Mouse (Mus musculus) c-Kit-positive CD71-positive TER-119-negative erythroid progenitor cells, embryonic 14.5 days (primary cell): ENCODE results near the gene Fam234b.

Experiments
- DNase-seq: peaks from one replicate; pipeline ENCODE4 v3.0.0-alpha.2; 2013; ENCODE audit warnings: low read depth

Fam234b gene

GRCm38 (mm10) chr6:135182925-135183324 is 14.9 kb upstream of the Fam234b start:
- no peak for DNase-seq

- no peak for DNase-seq
Observed at GRCm38 (mm10) chr6:135183961-135184360, 13.8 kb upstream of the Fam234b start.

- no peak for DNase-seq
Observed at GRCm38 (mm10) chr6:135187076-135187917, 10.5 kb upstream of the Fam234b start.

- no peak for DNase-seq
Observed at GRCm38 (mm10) chr6:135188629-135189028, 9.1 kb upstream of the Fam234b start.

- no peak for DNase-seq
Observed at GRCm38 (mm10) chr6:135190122-135190521, 7.7 kb upstream of the Fam234b start.

GRCm38 (mm10) chr6:135191906-135192305 is 5.9 kb upstream of the Fam234b start:
- DNase-seq = no peak

GRCm38 (mm10) chr6:135192993-135193392 is 4.8 kb upstream of the Fam234b start:
- DNase-seq = no peak

- no peak for DNase-seq
Observed at GRCm38 (mm10) chr6:135193733-135194132, 4.0 kb upstream of the Fam234b start.

GRCm38 (mm10) chr6:135194907-135195306 is 2.9 kb upstream of the Fam234b start:
- no peak for DNase-seq

- peak; percentile 87 for DNase-seq
Observed at GRCm38 (mm10) chr6:135196707-135197106, 1.1 kb upstream of the Fam234b start.

- DNase-seq = peak; percentile 34
Observed at GRCm38 (mm10) chr6:135197446-135197845, 331 bp upstream of the Fam234b start.

GRCm38 (mm10) chr6:135198726-135199125 is 949 bp downstream of the Fam234b start:
- DNase-seq = peak; percentile 33

- DNase-seq = no peak
Observed at GRCm38 (mm10) chr6:135200122-135200957, 2.6 kb downstream of the Fam234b start.

- DNase-seq = no peak
Observed at GRCm38 (mm10) chr6:135202668-135203067, 4.9 kb downstream of the Fam234b start.

- DNase-seq = no peak
Observed at GRCm38 (mm10) chr6:135203737-135204136, 6.0 kb downstream of the Fam234b start.

- DNase-seq = no peak
Observed at GRCm38 (mm10) chr6:135204869-135205268, 7.1 kb downstream of the Fam234b start.

GRCm38 (mm10) chr6:135205802-135206201 is 8.0 kb downstream of the Fam234b start:
- no peak for DNase-seq

GRCm38 (mm10) chr6:135206909-135207308 is 9.1 kb downstream of the Fam234b start:
- DNase-seq = no peak

- DNase-seq = no peak
Observed at GRCm38 (mm10) chr6:135211169-135211568, 13.4 kb downstream of the Fam234b start.

- no peak for DNase-seq
Observed at GRCm38 (mm10) chr6:135212666-135213065, 14.9 kb downstream of the Fam234b start.

GRCm38 (mm10) chr6:135218330-135218729 is 20.6 kb downstream of the Fam234b start:
- DNase-seq = no peak

- no peak for DNase-seq
Observed at GRCm38 (mm10) chr6:135219916-135220315, 22.1 kb downstream of the Fam234b start.
